Mouse (Mus musculus) intestine, embryonic 15.5 days (tissue): ENCODE measurements around the gene Cog4. TPM values are rescaled to one million over a fixed set of nuclear protein-coding genes. Genes with fewer than 3 reads are reported as not detected.
"Not testable (repeated sequence)": the region's sequence is repeated elsewhere in the genome, so short reads cannot be mapped to it uniquely, and the experiment has no call there.

Source experiments
- ATAC-seq: fragments of 200-750 bp; cut with Nextera tagmentation; 2 replicates; pipeline ENCODE4 v1.8.0; 2017; ENCODE audit warnings: moderate TSS enrichment, moderate library complexity
- H3K27ac ChIP-seq: fragments of 300-500 bp; sonication (generic); 2 replicates; pipeline ENCODE4 v1.5.1; 2015; ENCODE audit warnings: mild to moderate bottlenecking, inconsistent platforms
- H3K27me3 ChIP-seq: fragments of 300-500 bp; sonication (generic); replicated peaks from 2 replicates; pipeline ENCODE4 v1.6.1; 2015; ENCODE audit warnings: inconsistent platforms
- H3K36me3 ChIP-seq: fragments of 300-500 bp; sonication (generic); 2 replicates; pipeline ENCODE4 v1.6.1; 2015; ENCODE audit warnings: inconsistent platforms
- H3K4me1 ChIP-seq: fragments of 300-500 bp; sonication (generic); replicated peaks from 2 replicates; pipeline ENCODE4 v1.6.1; 2015; ENCODE audit warnings: inconsistent platforms
- H3K4me2 ChIP-seq: fragments of 300-500 bp; sonication (generic); replicated peaks from 2 replicates; pipeline ENCODE4 v1.6.1; 2015; ENCODE audit warnings: mild to moderate bottlenecking, inconsistent platforms
- H3K4me3 ChIP-seq: fragments of 300-500 bp; sonication (generic); replicated peaks from 2 replicates; pipeline ENCODE4 v1.5.1; 2015; ENCODE audit warnings: inconsistent platforms
- H3K9ac ChIP-seq: fragments of 300-500 bp; sonication (generic); 2 replicates; pipeline ENCODE4 v1.6.1; 2015; ENCODE audit warnings: inconsistent platforms
- H3K9me3 ChIP-seq: fragments of 300-500 bp; sonication (generic); 2 replicates; pipeline ENCODE4 v1.6.1; 2016; ENCODE audit warnings: inconsistent platforms
- WGBS: fragments of 180-500 bp; shearing (Covaris S2); methylation state at CpG from one replicate; pipeline ENCODE4 v1.1.7; 2015; 5-methylcytosine and 5-hydroxymethylcytosine counted together
- polyA plus RNA-seq: library from polyadenylated mRNA; unstranded; fragments of >200 nt; fragmentation: Nextera tagmentation; extraction: Ambion mirVana; gene quantifications from 2 replicates; pipeline ENCODE4 v1.2.1, GENCODE M21; 2015

The Cog4 gene
- polyA plus RNA-seq, 1 experiment from 2014 or later = 69.0 TPM

DNA sequence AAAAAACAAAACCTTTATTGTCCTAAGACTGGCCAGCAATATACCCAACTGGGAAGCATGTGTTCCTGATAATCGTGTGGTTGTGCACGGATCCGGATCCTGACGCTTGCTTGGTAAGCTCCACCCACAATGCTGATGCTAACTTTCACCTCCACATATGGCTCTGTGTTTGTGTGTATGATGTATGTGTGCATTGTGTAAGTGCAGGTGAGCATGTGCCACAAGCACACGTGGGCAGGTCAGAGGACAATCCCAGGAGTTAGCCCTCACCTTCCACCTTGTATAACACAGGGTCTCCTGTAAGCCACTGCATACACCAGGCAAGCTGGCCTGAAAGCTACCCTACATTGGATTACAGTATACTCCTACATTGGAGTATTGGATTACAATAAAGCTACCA lies 3.2 kb upstream of the Cog4 start:
- no peaks in the 10 kb centered on the region for H3K9me3 ChIP-seq
- H3K9ac ChIP-seq = no peak overlapping the region
- H3K4me3 ChIP-seq = no peak overlapping the region
- no peak for ATAC-seq
- H3K27me3 ChIP-seq = no peaks in the 10 kb centered on the region
- WGBS = 86% methylated on average over 5 of the region's 5 CpGs
- H3K4me1 ChIP-seq = peaks cover 10% of the 10 kb centered on the region; the same call in 1 of the 2 replicates
- H3K4me2 ChIP-seq = no peak overlapping the region
- peaks cover 30% of the 10 kb centered on the region for H3K36me3 ChIP-seq
- no peak overlapping the region for H3K27ac ChIP-seq

DNA sequence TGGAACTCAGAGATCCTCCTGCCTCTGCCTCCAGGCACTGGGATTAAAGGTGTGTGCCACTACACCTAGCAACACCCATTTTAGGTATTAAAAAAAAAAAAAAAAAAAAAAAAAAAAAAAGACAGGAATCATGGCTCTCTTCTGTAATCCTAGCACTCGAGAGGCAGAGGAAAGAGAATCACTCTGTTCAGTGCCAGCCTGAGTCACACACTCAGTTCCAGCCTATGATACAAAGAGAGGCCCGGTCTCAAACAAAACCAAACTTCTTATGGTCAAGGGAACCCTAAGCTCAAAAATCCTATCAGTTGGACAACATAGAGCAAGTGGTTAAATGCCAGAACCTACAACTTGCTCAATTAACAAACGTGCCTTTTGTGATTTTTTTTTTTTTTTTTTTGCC lies 1.5 kb upstream of the Cog4 start:
- ATAC-seq = no peak
- Histone ChIP-seq H3K27ac (no peak overlapping the region), H3K36me3 (peaks cover 20% of the 10 kb centered on the region), H3K4me3 (peak overlapping the region; percentile 79; the same call in 1 of the 2 replicates), H3K4me1 (peaks cover 10% of the 10 kb centered on the region; the same call in 1 of the 2 replicates), H3K9ac (no peak overlapping the region), H3K27me3 (no peaks in the 10 kb centered on the region), H3K9me3 (no peaks in the 10 kb centered on the region), H3K4me2 (peak overlapping the region; percentile 71)
- WGBS = 73% methylated on average over 3 of the region's 3 CpGs

DNA sequence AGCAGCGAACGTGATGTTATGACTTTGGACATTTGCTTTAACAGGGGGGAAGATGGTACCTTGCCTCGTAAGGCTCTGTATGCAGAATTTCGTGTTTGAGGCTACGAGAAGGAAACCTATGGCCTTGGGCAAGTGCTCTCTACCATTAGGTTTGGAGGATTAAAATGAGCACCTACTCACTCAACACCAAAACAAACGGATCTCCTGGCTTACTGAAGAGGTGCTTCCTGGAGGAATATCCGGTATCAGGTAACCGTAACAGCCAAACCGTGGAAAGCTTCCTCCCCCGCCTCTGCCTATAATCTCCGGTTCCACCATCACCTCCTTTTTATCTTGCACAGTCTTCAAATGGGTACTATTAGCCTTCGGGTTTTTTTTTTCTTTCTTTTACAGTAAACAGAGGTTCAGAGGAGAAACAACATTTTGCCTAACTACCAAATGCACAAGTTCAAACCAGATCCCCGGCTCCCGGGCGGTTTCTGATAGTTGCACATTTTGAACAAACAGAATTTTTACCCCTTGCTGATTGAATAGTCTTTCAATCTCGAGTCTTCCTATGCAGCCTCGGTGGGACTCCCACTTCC lies 487 bp upstream of the Cog4 start:
- WGBS = 5% methylated on average over 17 of the region's 17 CpGs
- peaks cover 10% of the 10 kb centered on the region; the same call in 1 of the 2 replicates for H3K4me1 ChIP-seq
- peak overlapping the region; percentile 84 for H3K9ac ChIP-seq
- peak overlapping the region; percentile 79 for H3K4me3 ChIP-seq
- no peaks in the 10 kb centered on the region for H3K27me3 ChIP-seq
- H3K27ac ChIP-seq = peak overlapping the region; percentile 74
- H3K36me3 ChIP-seq = peaks cover 28% of the 10 kb centered on the region
- no peak for ATAC-seq
- peak overlapping the region; percentile 71 for H3K4me2 ChIP-seq
- H3K9me3 ChIP-seq = no peaks in the 10 kb centered on the region

DNA sequence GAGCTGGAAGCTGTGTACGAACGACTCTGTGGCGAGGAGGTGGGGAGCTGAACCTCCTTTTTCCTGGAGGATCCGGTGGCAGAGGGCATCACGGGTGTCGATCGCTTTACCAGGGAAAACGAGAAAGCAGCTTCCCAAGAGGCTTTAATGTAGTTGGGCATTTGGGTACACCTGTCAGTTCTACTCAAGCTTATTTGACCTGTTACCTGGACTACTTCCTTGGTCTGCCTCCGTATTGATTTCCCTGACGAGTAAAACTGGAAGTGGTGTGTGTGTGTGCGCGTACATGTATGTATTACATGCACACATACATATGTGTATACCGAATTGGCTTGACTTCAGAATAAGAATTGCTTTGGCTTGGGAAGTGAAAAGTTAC lies 760 bp downstream of the Cog4 start:
- Histone ChIP-seq H3K4me3 (peak overlapping the region; percentile 79), H3K9ac (peak overlapping the region; percentile 86), H3K27ac (no peak overlapping the region), H3K27me3 (no peaks in the 10 kb centered on the region), H3K4me2 (peak overlapping the region; percentile 71), H3K9me3 (no peaks in the 10 kb centered on the region), H3K36me3 (peaks cover 36% of the 10 kb centered on the region), H3K4me1 (peaks cover 10% of the 10 kb centered on the region; the same call in 1 of the 2 replicates)
- peak; percentile 63 for ATAC-seq
- 2% methylated on average over 13 of the region's 13 CpGs for WGBS

DNA sequence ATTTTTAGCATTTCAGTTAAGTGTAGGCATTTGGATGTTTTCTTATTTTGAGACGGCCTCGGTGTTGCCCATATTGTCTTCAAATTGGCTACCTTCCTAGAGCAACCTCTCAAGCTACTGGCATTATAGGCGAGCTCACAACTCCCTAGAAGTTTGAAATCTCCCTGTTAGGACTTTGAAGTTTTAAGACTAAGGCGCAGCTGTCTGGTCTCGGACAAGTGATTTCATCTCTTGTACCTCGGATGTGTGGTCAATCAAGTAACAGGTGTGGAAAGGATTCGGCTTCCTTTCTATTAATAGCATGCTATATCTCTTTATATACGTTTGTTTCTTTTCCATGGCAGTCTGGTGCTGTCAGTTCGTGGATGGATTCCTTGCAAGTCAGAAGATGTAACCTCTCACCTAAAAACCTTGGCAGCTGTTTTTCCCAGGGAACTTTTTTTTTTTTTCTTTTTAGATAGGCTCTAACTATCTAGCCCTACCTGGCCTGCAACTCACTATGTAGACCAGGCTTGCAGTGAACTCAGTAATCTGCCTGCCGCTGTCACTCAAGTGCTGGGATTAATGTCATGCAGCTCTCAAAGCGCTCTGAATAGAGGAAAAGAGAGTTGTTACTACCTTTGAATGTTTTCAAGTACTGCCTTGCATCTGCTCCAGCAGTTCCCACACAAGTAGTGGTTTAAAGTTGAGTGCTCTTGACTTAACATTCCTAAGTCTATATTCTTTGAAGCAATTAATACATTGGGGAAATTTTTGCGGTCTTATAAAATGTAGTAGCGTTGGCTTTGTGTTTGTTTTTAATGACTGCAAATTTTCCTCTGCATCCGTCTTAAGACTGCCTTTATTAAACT lies 1.5 kb downstream of the Cog4 start:
- H3K27me3 ChIP-seq = no peaks in the 10 kb centered on the region
- H3K27ac ChIP-seq = no peak overlapping the region
- no peak for ATAC-seq
- H3K4me2 ChIP-seq = peak overlapping the region; percentile 71
- H3K9me3 ChIP-seq = no peaks in the 10 kb centered on the region
- H3K9ac ChIP-seq = peak overlapping the region; percentile 86
- whole genome bisulfite sequencing = 54% methylated on average over 14 of the region's 14 CpGs
- peaks cover 10% of the 10 kb centered on the region; the same call in 1 of the 2 replicates for H3K4me1 ChIP-seq
- H3K4me3 ChIP-seq = peak overlapping the region; percentile 79
- peaks cover 31% of the 10 kb centered on the region for H3K36me3 ChIP-seq

DNA sequence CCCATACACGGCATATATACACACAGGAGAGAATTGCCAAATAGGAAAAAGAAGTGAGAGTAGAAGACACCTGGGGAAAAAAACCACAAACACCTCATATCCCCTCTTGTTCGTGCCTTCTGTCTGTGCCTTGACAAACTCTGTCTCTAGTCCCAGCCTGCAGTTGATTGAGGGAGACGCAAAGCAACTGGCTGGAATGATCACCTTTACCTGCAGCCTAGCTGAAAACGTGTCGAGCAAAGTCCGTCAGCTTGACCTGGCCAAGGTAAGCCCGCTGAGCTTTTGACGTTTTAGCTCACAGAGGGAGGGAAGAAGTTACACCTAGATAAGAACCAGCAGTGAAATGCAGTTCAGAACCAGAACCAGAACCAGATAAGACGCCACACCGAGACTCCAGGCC lies 4.8 kb downstream of the Cog4 start:
- peaks cover 31% of the 10 kb centered on the region for H3K36me3 ChIP-seq
- no peak overlapping the region for H3K4me2 ChIP-seq
- WGBS = 87% methylated on average over 10 of the region's 10 CpGs
- ATAC-seq = no peak
- no peaks in the 10 kb centered on the region for H3K27me3 ChIP-seq
- H3K9me3 ChIP-seq = no peaks in the 10 kb centered on the region
- no peak overlapping the region for H3K4me3 ChIP-seq
- peaks cover 5% of the 10 kb centered on the region; the same call in 1 of the 2 replicates for H3K4me1 ChIP-seq
- H3K27ac ChIP-seq = no peak overlapping the region
- H3K9ac ChIP-seq = no peak overlapping the region

DNA sequence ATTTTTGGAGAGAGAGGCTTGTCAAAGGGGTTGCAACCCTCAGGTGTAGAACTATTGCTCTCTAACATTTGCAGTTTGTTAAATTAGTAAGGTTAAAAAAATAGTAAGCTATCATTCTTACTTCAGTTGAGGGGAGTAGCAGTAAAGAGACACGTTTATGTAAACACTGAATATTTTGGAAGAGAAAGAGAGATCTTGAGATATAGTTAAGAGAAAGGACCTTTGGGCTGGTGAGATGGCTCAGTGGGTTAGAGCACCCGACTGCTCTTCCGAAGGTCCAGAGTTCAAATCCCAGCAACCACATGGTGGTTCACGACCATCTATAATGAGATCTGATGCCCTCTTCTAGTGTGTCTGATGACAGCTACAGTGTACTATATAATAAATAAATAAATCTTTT lies 9.7 kb downstream of the Cog4 start:
- 88% methylated on average over 4 of the region's 4 CpGs for WGBS
- H3K9me3 ChIP-seq, H3K4me1 ChIP-seq, H3K27ac ChIP-seq, H3K9ac ChIP-seq, H3K4me3 ChIP-seq, ATAC-seq, H3K4me2 ChIP-seq, H3K27me3 ChIP-seq: not testable (repeated sequence)
- peaks cover 32% of the 10 kb centered on the region for H3K36me3 ChIP-seq

DNA sequence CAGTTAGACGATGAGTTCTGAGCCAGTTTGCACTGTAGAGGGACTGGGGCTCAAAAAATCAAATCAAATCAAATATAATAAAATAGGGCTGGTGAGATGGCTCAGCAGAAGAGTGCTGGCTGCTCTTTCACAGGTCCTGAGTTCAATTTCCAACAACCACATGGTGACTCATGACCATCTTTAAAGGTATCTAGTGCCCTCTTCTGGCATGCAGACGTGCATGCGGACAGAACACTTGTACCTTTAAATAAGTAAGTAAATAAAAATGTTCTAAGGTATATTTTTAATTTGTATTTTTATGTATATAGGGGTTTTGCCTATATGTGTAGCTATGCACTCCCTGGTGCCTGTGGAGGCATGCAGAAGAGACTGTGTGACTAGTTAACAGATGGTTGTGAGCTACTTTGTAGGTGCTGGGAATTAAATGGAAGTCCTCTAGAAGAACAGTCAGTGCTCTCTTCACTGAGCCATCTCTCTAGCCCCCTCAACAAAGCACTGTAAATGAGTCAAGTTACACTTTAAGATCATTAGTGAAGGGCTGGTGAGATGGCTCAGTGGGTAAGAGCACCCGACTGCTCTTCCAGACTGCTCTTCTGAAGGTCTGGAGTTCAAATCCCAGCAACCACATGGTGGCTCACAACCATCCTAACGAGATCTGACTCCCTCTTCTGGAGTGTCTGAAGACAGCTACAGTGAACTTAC lies 10.5 kb downstream of the Cog4 start:
- ATAC-seq = no peak
- no peaks in the 10 kb centered on the region for H3K9me3 ChIP-seq
- no peak overlapping the region for H3K9ac ChIP-seq
- H3K36me3 ChIP-seq = peaks cover 29% of the 10 kb centered on the region
- H3K27ac ChIP-seq = no peak overlapping the region
- H3K27me3 ChIP-seq = no peaks in the 10 kb centered on the region
- no peak overlapping the region for H3K4me2 ChIP-seq
- WGBS = 84% methylated on average over 5 of the region's 5 CpGs
- no peaks in the 10 kb centered on the region for H3K4me1 ChIP-seq
- no peak overlapping the region for H3K4me3 ChIP-seq

DNA sequence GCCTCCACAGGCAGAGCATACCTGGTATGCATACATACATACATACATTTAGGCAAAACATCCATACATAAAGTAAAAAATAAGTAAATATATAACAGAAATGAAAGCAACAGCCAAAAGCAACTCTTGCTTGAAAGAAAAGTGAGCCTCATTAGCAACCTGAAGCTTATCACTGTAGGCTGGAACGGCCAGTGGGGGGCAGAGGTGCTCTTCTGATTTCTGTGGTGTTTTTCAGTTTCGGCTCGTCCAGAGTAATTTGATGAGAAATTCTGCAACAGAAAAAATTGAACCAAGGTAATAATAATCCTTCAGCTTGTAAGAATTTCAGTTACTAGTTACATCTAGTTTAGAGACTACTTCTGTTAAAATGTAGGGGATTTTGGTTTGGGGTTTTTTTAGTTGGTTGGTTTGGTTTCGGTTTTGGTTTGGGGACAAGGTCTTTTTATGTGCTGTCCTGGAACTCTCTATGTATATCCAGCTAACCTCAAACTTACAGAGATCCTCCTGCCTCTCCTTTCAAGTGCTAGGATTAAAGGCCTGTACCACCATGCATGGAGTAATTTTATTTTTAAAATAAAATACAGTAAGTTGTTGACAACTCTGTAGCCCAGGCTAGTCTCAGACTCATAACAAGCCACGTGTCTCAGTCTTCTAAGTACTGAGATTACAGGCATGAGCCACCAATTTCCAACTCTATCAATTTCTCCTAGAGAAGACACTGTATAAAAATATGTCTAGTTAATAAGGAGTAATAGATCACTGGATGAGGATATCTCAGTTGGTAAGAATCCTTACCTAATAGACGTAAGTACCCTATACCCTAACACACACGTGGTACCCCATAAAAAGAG lies 13.5 kb downstream of the Cog4 start:
- H3K9ac ChIP-seq = no peak overlapping the region
- 80% methylated on average over 7 of the region's 7 CpGs for WGBS
- no peaks in the 10 kb centered on the region for H3K27me3 ChIP-seq
- peaks cover 26% of the 10 kb centered on the region for H3K36me3 ChIP-seq
- H3K4me2 ChIP-seq = no peak overlapping the region
- H3K9me3 ChIP-seq = no peaks in the 10 kb centered on the region
- no peaks in the 10 kb centered on the region for H3K4me1 ChIP-seq
- H3K4me3 ChIP-seq = no peak overlapping the region
- ATAC-seq = no peak
- no peak overlapping the region for H3K27ac ChIP-seq

DNA sequence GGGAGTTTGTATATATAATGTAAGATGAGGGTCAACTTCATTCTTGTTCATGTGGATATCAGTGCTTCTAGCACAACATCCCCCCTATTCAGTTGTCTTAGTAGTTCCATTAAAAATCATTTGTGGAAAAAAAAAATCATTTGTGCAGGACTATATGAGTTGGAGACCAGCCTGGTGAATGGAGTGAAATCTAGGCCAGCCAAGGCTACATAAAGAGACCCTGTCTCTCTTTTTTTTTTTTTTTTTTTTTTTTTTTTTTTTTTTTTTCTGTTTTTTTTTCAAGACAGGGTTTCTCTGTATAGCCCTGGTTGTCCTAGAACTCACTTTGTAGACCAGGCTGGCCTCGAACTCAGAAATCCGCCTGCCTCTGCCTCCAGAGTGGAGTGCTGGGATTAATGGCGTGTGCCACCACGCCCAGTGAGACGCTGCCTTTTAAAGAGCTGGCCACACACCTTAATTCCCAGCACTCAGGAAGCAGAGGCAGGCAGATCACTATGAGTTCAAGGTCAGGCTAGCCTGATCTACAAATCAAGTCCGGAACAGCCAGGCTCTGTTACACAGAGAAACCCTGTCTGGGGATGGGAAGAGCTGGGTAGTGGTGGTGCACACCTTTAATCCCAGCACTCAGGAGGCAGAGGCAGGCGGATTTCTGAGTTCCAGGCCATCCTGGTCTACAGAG lies 15.1 kb downstream of the Cog4 start:
- 91% methylated on average over 7 of the region's 7 CpGs for WGBS
- H3K4me2 ChIP-seq, H3K9ac ChIP-seq, H3K27me3 ChIP-seq, H3K27ac ChIP-seq, H3K4me1 ChIP-seq, ATAC-seq, H3K4me3 ChIP-seq, H3K9me3 ChIP-seq: not testable (repeated sequence)
- H3K36me3 ChIP-seq = peaks cover 26% of the 10 kb centered on the region

DNA sequence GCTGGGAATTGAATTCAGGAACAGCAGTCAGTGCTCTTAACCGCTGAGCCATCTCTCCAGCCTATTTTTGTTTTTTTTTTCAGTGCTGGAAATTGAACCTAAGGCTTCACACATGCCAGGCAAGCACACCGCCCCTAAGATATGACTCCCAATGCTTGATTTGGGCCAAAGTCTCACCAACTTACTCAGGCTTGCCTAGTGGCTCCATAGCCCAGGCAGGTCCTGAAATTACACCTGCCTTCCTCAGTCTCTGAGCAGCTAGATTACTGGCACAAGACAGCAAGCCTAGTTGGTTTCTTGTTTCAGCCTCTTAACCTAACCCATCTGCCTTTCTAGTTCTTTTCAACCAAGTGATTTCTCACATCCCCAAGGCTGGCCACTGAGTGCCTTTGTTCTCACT lies 24.1 kb downstream of the Cog4 start:
- H3K27me3 ChIP-seq = no peaks in the 10 kb centered on the region
- no peak overlapping the region for H3K4me3 ChIP-seq
- ATAC-seq = no peak
- 91% methylated on average over 2 of the region's 2 CpGs for WGBS
- H3K27ac ChIP-seq = no peak overlapping the region
- no peaks in the 10 kb centered on the region for H3K9me3 ChIP-seq
- peaks cover 41% of the 10 kb centered on the region for H3K36me3 ChIP-seq
- H3K4me2 ChIP-seq = no peak overlapping the region
- no peak overlapping the region for H3K9ac ChIP-seq
- H3K4me1 ChIP-seq = no peaks in the 10 kb centered on the region
